Mouse (Mus musculus): ENCODE measurements around the gene Hmx2.

DNA sequence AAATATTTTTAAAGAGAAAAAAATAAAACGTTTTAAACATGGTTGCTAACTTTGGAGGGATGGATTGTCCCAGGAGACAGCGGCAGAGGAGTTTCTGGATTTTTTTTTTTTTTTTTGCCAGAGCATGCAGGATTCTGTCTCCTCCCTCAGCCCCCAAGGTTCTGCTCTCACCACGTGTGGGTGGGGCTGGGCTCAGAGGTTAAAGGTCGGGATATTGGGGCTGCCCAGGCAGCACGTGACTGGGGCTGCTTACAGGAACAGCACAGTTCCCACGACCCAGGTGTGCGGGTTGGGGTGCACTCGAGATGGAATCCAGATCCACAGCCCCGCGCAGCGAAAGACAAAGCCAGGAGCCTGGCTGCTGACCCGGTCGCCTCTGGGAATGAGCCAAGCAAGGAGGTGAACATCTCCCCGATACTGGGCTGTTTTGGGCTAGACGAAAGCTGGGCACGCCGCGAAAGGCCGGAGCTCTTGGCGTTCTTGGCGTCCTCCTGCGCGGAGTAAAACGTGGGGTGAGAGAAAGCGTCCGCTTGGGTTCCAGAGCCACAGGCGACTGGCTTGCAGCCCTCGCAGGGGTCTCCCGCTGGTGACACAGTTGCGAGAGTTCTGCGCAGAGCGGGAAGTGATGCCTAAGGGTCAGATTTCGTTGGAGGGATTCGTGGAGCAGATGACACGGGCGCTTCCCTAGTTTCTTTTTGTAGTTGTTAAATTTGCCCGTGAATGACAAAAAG lies 8.1 kb downstream of the Hmx2 start:
- TF ChIP-seq EP300 (IDR thresholded peaks at IDR 0.05; ENCODE audit: low read depth) (no peak), CTCF (IDR thresholded peaks at IDR 0.05; ENCODE audit: low read depth) (no peak)
